Mouse (Mus musculus): ENCODE results near the gene B4galnt1. TPM values are rescaled to one million over a fixed set of nuclear protein-coding genes. Genes with fewer than 3 reads are reported as not detected.

Gene B4galnt1
- polyA plus RNA-seq, 1 experiment, result 54.8 TPM

- TF ChIP-seq POLR2A (IDR thresholded peaks at IDR 0.05; ENCODE audit: borderline replicate concordance, control insufficient read depth, low read depth, low read length) (no peak), CTCF (IDR thresholded peaks at IDR 0.05; ENCODE audit: control insufficient read depth, insufficient read depth, low read length) (no peak)
- Histone ChIP-seq H3K4me1 (ENCODE audit: control insufficient read depth, insufficient read depth, low read length) (no peaks in the 10 kb centered on the region; the same call in 1 of the 2 replicates), H3K4me3 (replicated peaks; ENCODE audit: control insufficient read depth, low read depth, low read length) (no peak overlapping the region), H3K27ac (ENCODE audit: control insufficient read depth, insufficient read depth, low read depth, low read length, poor library complexity) (no peak overlapping the region)
- 85% methylated on average over 13 of the region's 13 CpGs for WGBS
These were observed 48.8 kb downstream of the B4galnt1 start for GRCm38 (mm10) chr10:127213704-127214421.

- Histone ChIP-seq H3K27ac (ENCODE audit: control insufficient read depth, insufficient read depth, low read depth, low read length, poor library complexity) (no peak overlapping the region), H3K4me1 (ENCODE audit: control insufficient read depth, insufficient read depth, low read length) (no peaks in the 10 kb centered on the region; the same call in 1 of the 2 replicates), H3K4me3 (replicated peaks; ENCODE audit: control insufficient read depth, low read depth, low read length) (no peak overlapping the region)
- no peak for TF ChIP-seq CTCF (IDR thresholded peaks at IDR 0.05; ENCODE audit: control insufficient read depth, insufficient read depth, low read length)
- TF ChIP-seq POLR2A (IDR thresholded peaks at IDR 0.05; ENCODE audit: borderline replicate concordance, control insufficient read depth, low read depth, low read length), result no peak
- 30% methylated on average over 1 of the region's 1 CpGs for WGBS
These were observed 49.4 kb downstream of the B4galnt1 start for GRCm38 (mm10) chr10:127214422-127214803.

GRCm38 (mm10) chr10:127216456-127216855 lies 51.4 kb downstream of the B4galnt1 start:
- Histone ChIP-seq H3K4me3 (replicated peaks; ENCODE audit: control insufficient read depth, low read depth, low read length) (no peak overlapping the region), H3K4me1 (ENCODE audit: control insufficient read depth, insufficient read depth, low read length) (no peaks in the 10 kb centered on the region), H3K27ac (ENCODE audit: control insufficient read depth, insufficient read depth, low read depth, low read length, poor library complexity) (no peak overlapping the region)
- 89% methylated on average over 11 of the region's 11 CpGs for WGBS
- no peak for TF ChIP-seq CTCF (IDR thresholded peaks at IDR 0.05; ENCODE audit: control insufficient read depth, insufficient read depth, low read length)
- no peak for TF ChIP-seq POLR2A (IDR thresholded peaks at IDR 0.05; ENCODE audit: borderline replicate concordance, control insufficient read depth, low read depth, low read length)

- no peak overlapping the region for H3K27ac ChIP-seq (ENCODE audit: control insufficient read depth, insufficient read depth, low read depth, low read length, poor library complexity)
- no peaks in the 10 kb centered on the region for H3K4me1 ChIP-seq (ENCODE audit: control insufficient read depth, insufficient read depth, low read length)
- H3K4me3 ChIP-seq (replicated peaks; ENCODE audit: control insufficient read depth, low read depth, low read length), result no peak overlapping the region
- TF ChIP-seq POLR2A (IDR thresholded peaks at IDR 0.05; ENCODE audit: borderline replicate concordance, control insufficient read depth, low read depth, low read length), result no peak
- TF ChIP-seq CTCF (IDR thresholded peaks at IDR 0.05; ENCODE audit: control insufficient read depth, insufficient read depth, low read length), result no peak
These were observed 52.2 kb downstream of the B4galnt1 start for GRCm38 (mm10) chr10:127217177-127217576.

GRCm38 (mm10) chr10:127218339-127218738 lies 53.3 kb downstream of the B4galnt1 start:
- Histone ChIP-seq H3K4me1 (ENCODE audit: control insufficient read depth, insufficient read depth, low read length) (no peaks in the 10 kb centered on the region), H3K4me3 (replicated peaks; ENCODE audit: control insufficient read depth, low read depth, low read length) (no peak overlapping the region), H3K27ac (ENCODE audit: control insufficient read depth, insufficient read depth, low read depth, low read length, poor library complexity) (no peak overlapping the region)
- TF ChIP-seq CTCF (IDR thresholded peaks at IDR 0.05; ENCODE audit: control insufficient read depth, insufficient read depth, low read length), result no peak
- TF ChIP-seq POLR2A (IDR thresholded peaks at IDR 0.05; ENCODE audit: borderline replicate concordance, control insufficient read depth, low read depth, low read length), result no peak
- WGBS, result 87% methylated on average over 2 of the region's 2 CpGs

Other genes with a start within 250 kb of the B4galnt1 start
- gene Ctdsp2, start 186.5 kb upstream of the B4galnt1 start, polyA plus RNA-seq (2011; ENCODE audit: insufficient read depth, insufficient read length, low replicate concordance, missing spikeins), result 31.5 and 43.9 TPM in 2 replicates
- not detected in 2 replicates for gene Avil, start 164.5 kb upstream of the B4galnt1 start, polyA plus RNA-seq (2011; ENCODE audit: insufficient read depth, insufficient read length, low replicate concordance, missing spikeins)
- 9.7 and 23.6 TPM in 2 replicates for gene Tsfm, start 134.4 kb upstream of the B4galnt1 start, polyA plus RNA-seq (2011; ENCODE audit: insufficient read depth, insufficient read length, low replicate concordance, missing spikeins)
- gene Mettl1, start 123.8 kb upstream of the B4galnt1 start, polyA plus RNA-seq (2011; ENCODE audit: insufficient read depth, insufficient read length, low replicate concordance, missing spikeins), result 10.0 and 14.6 TPM in 2 replicates
- 1.1 TPM in 1 of 2 replicates, not detected in the other for gene Eef1akmt3, start 123.7 kb upstream of the B4galnt1 start, polyA plus RNA-seq (2011; ENCODE audit: insufficient read depth, insufficient read length, low replicate concordance, missing spikeins)
- not detected in 2 replicates for gene Cyp27b1, start 117.0 kb upstream of the B4galnt1 start, polyA plus RNA-seq (2011; ENCODE audit: insufficient read depth, insufficient read length, low replicate concordance, missing spikeins)
- gene March9, start 105.0 kb upstream of the B4galnt1 start, polyA plus RNA-seq (2011; ENCODE audit: insufficient read depth, insufficient read length, low replicate concordance, missing spikeins), result 1.6 TPM in 1 of 2 replicates, not detected in the other
- gene Cdk4, start 101.7 kb upstream of the B4galnt1 start, polyA plus RNA-seq (2011; ENCODE audit: insufficient read depth, insufficient read length, low replicate concordance, missing spikeins), result 127 and 148 TPM in 2 replicates
- gene Tspan31, start 95.0 kb upstream of the B4galnt1 start, polyA plus RNA-seq (2011; ENCODE audit: insufficient read depth, insufficient read length, low replicate concordance, missing spikeins), result 15.7 and 22.5 TPM in 2 replicates
- gene Agap2, start 89.9 kb upstream of the B4galnt1 start, polyA plus RNA-seq (2011; ENCODE audit: insufficient read depth, insufficient read length, low replicate concordance, missing spikeins), result 11.0 and 27.3 TPM in 2 replicates
- 34.7 and 69.0 TPM in 2 replicates for gene Os9, start 44.1 kb upstream of the B4galnt1 start, polyA plus RNA-seq (2011; ENCODE audit: insufficient read depth, insufficient read length, low replicate concordance, missing spikeins)
- gene Slc26a10, start 15.4 kb downstream of the B4galnt1 start, polyA plus RNA-seq (2011; ENCODE audit: insufficient read depth, insufficient read length, low replicate concordance, missing spikeins), result not detected in 2 replicates
- 9.9 and 25.0 TPM in 2 replicates for gene Arhgef25, start 24.9 kb downstream of the B4galnt1 start, polyA plus RNA-seq (2011; ENCODE audit: insufficient read depth, insufficient read length, low replicate concordance, missing spikeins)
- 58.4 and 78.7 TPM in 2 replicates for gene Dtx3, start 30.5 kb downstream of the B4galnt1 start, polyA plus RNA-seq (2011; ENCODE audit: insufficient read depth, insufficient read length, low replicate concordance, missing spikeins)
- 18.1 and 24.9 TPM in 2 replicates for gene Pip4k2c, start 46.4 kb downstream of the B4galnt1 start, polyA plus RNA-seq (2011; ENCODE audit: insufficient read depth, insufficient read length, low replicate concordance, missing spikeins)
- 1.7 and 2.3 TPM in 2 replicates for gene Kif5a, start 98.1 kb downstream of the B4galnt1 start, polyA plus RNA-seq (2011; ENCODE audit: insufficient read depth, insufficient read length, low replicate concordance, missing spikeins)
- gene Dctn2, start 101.1 kb downstream of the B4galnt1 start, polyA plus RNA-seq (2011; ENCODE audit: insufficient read depth, insufficient read length, low replicate concordance, missing spikeins), result 68.6 and 115 TPM in 2 replicates
- 75.9 and 131 TPM in 2 replicates for gene Mbd6, start 123.8 kb downstream of the B4galnt1 start, polyA plus RNA-seq (2011; ENCODE audit: insufficient read depth, insufficient read length, low replicate concordance, missing spikeins)
- 41.6 and 85.0 TPM in 2 replicates for gene Mars, start 146.6 kb downstream of the B4galnt1 start, polyA plus RNA-seq (2011; ENCODE audit: insufficient read depth, insufficient read length, low replicate concordance, missing spikeins)
- gene Arhgap9, start 156.7 kb downstream of the B4galnt1 start, polyA plus RNA-seq (2011; ENCODE audit: insufficient read depth, insufficient read length, low replicate concordance, missing spikeins), result 30.1 and 77.2 TPM in 2 replicates
- gene Gli1, start 176.7 kb downstream of the B4galnt1 start, polyA plus RNA-seq (2011; ENCODE audit: insufficient read depth, insufficient read length, low replicate concordance, missing spikeins), result 2.2 TPM in 1 of 2 replicates, not detected in the other
- gene Inhbe, start 189.2 kb downstream of the B4galnt1 start, polyA plus RNA-seq (2011; ENCODE audit: insufficient read depth, insufficient read length, low replicate concordance, missing spikeins), result 0.27 TPM in 1 of 2 replicates, not detected in the other
- 0.52 TPM in 1 of 2 replicates, not detected in the other for gene Inhbc, start 205.2 kb downstream of the B4galnt1 start, polyA plus RNA-seq (2011; ENCODE audit: insufficient read depth, insufficient read length, low replicate concordance, missing spikeins)
- gene R3hdm2, start 215.1 kb downstream of the B4galnt1 start, polyA plus RNA-seq (2011; ENCODE audit: insufficient read depth, insufficient read length, low replicate concordance, missing spikeins), result 59.7 and 144 TPM in 2 replicates

Measured in bone marrow, adult 2 months (tissue).